Mouse (Mus musculus): ENCODE results near the gene Aldh9a1.

- TF ChIP-seq POLR2A (IDR thresholded peaks at IDR 0.05; ENCODE audit: insufficient read depth, low read length): no peak
- TF ChIP-seq CTCF (IDR thresholded peaks at IDR 0.05; ENCODE audit: low read depth, low read length): no peak
Observed at GRCm38 (mm10) chr1:167300122-167300521, 49.7 kb upstream of the Aldh9a1 start.
